Mouse (Mus musculus) urinary bladder, postnatal 4 days (tissue): ENCODE results near the gene Scn2a.

Experiments used
- DNase-seq, 2 experiments: peaks; one replicate each; pipeline ENCODE4 v3.0.0; 2021 to 2022; ENCODE audit warnings: low spot score in 2 of 2

Gene Scn2a

DNA sequence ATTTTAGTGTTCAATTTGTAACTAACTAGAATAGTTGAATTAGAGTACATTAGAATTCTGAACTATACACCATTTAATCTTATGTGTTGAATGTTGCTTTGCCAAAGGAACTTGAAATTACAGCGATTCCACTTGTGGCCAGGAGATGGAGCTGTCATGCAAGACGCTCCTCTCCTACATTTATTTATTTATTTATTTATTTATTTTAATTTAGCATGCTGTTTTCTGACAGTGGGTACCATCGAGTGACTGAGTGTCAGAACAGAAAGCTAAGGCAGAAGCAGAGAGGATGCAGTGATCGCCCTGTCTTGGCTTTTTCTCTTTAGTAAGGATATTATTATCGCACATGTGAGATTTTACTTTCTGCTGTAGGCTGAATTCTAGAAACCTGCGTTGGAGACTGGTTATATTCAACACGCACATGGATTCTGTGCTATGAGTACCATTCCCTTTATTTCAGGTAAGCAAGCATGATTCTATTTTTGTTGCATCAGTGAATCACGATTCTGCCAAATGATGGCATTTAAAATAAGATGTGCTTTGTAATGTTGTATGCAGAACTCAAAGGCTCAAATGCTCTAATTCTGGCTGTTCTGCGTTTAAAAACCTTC, at the start of gene Scn2a:
Gene Scn2a, plus strand, starts transcription at position 216 of the 611 bp plus-strand sequence.
- DNase-seq: no peak

- no peak for DNase-seq
These were observed 32.9 kb upstream of the Scn2a start for GRCm38 (mm10) chr2:65587679-65588078.

- DNase-seq: no peak
These were observed 12.8 kb upstream of the Scn2a start for GRCm38 (mm10) chr2:65607813-65608212.

DNA sequence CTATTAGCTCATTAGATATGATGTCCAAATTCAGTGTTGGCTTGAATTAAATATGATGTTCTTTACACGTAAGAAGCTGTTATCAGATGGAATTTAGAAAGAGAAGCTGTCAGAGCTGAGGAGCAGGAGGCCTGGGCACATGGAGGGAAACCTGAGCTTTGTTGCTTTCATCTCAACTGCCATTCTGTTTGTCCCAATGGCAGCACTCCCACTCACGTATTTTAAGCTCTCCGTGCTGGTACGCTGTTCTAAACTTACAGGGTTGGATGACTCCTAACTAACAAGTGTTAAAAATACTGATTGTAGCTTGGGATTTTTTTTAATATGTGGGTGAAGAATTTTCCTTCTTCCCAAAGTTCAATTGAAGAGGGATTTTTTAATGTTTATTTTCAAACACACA, 8.7 kb upstream of the Scn2a start:
- no peak for DNase-seq

- no peak for DNase-seq
These were observed 790 bp upstream of the Scn2a start for GRCm38 (mm10) chr2:65619781-65620180.

- DNase-seq: no peak
These were observed 683 bp downstream of the Scn2a start for GRCm38 (mm10) chr2:65621254-65621653.

GRCm38 (mm10) chr2:65621838-65622237, 1.3 kb downstream of the Scn2a start:
- DNase-seq: no peak

DNA sequence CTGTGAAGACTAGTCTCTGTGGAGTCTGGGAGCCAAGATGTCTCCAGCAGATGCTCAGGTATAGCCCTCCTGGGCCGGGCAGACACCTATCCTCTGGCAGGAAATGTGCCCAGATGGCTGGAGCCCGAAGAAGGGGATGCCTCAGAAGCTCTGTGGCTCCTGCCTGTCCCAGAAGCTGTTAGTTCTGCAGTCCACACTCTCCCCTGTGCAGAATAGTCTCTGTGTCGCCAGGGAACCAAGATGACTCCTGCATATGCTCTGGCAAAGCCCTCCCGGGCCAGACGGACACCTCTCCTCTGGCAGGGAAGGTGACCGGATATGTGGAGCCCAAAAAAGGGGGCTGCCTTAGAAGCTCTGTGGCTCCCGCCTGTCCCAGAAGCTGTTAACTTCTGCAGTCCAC, 32.1 kb downstream of the Scn2a start:
- DNase-seq: no peak

DNA sequence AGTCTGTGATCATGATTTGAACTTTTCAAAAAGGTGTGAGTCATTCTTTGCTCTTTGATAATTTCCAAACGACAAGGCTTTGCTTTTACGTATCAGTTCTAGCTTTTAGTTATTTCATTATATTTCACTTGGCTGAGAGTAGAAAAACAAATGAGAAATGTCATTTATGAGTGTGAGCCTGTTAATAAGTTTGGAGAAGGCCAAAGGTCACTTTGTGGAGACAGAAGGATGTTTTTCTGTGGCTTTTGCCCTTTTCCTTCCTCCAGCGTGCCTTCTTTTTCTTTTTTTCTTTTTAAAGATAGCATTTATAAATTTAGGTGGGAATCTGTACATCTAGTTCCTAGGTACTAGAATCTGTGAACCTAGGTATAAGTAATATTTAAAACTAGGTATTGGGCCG, 36.5 kb downstream of the Scn2a start:
- DNase-seq: no peak

DNA sequence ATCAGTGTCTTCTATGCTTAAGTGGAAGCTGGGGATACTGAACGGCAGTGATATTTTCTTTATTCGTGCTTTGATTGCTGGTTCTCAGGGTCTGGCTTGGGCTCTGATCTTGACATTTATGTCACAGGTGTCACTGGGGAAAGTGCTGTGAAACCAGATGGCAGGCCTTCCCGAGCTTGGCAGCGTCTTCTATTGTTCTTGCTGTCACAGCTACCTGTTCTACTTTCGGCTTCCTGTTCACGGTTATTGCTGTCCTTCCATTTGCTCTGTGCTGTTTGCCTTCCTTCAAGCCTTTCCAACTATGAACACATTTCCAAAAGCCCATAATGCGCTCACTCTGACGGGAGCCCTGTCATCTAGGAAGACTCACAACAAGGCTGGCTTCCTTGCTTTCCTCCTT, 37.9 kb downstream of the Scn2a start:
- DNase-seq: no peak

DNA sequence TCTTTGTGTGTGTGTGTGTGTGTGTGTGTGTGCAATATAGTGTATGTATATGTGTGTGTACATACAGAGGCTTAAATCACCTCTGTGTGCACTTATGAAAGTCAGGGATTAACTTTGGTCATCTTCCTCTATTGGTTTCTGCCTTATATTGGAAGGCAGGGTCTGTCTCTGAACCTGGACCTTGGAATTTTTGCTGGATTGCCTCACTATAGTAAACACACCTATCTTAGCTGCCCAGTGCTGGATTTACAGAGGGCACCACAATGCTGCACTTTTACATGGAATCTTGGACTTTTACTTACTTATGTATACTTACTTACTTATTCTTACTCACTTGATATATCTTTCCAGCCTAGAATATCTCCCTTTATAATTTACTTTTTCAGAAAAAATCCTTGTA, 43.3 kb downstream of the Scn2a start:
- no peak for DNase-seq

DNA sequence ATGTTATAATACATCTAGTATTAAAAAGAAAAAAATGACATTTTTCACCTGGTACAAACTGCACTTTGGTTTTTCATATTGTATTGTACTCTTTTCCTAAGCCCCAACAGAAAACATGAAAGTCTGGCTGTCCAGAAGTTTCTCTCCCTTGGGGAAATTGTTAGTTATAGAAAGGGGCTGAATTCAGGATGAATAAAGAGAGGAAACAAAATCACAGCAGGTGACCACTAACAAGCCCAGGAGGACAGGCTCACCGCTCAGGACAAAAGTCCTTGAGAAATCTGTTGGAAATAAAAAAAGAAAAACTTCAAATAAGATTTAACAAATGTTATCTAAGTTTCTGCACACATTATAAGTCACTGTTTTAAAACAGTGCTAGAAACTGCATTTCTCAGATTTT, 43.9 kb downstream of the Scn2a start:
- DNase-seq: no peak

DNA sequence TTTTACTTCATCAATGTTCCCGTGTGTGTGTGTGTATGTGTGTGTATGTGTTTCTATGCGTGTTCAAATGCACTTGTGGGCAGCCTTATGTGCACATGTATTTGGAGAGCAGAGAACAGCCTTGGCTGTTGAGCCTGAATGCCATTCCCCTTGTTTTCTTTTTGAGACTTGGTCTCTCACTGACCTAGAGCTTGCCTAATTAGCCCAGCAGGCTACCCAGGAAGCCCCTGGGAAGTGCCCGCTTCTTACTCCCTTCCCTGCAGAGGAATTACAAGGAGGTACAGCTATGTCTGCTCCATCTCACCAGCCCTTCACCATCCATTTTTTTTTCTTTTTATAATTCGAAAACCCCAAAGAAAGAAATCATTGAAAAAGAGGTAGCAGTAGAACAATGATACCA, 44.6 kb downstream of the Scn2a start:
- DNase-seq: no peak

DNA sequence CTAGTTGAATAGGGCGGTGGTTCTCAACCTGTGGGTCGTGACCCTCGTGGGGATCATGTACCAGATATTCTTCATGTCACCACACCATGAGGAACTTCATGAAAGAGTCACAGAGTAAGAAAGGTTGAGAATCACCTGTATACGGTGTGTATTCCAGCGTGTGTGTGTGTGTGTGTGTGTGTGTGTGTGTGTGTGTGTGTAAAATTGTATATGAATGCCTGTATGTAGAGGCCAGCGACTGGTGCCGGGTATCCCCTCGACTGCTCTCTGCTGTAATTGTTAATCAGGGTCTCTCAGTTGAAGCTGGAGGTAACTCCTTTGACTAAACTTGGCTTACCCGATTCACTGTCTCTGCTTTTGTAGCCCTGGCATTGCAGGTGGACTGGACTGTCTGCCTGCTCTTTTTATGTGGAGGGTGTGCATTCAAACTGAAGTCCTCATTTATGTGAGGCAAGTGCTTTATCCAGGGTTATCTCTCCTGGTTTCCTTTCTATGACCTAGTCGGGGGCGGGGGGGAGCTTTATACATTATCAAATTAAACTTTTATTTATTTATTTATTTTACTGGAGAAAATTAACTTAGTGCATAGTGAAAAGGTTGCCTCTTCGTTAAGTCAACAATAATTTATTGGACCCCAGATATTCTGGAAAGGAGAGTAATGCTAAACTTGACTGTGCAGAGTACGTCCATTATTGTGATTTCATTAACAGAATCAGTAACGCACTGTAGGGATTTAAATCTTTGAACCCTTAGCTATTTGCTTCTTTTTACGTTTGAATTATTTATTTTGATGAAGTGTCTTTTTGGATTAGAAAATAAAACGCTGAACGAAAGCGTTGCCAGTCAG, 47.2 kb downstream of the Scn2a start:
- DNase-seq: no peak

GRCm38 (mm10) chr2:65668437-65669135, 48.0 kb downstream of the Scn2a start:
- peak; percentile 52 to 61 for DNase-seq

DNA sequence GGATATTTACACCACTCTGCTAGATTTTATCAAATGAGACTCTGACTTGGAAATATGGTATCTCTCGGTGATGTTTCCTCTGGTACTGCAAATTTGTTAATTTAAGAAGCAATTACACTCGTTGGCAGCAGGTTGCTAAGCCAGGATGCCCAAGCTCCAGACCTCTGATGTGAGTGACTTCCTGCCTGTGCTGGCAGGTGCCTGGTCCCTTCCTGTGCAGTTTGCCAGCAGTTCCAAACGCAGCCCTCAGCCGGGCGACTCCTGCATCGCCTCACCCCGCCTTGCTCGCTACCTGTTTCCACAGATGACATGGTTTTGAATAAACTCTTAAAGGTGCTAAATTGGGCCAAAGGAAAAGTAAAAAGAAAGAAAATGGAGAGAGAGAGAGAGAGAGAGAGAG, 49.0 kb downstream of the Scn2a start:
- no peak for DNase-seq

DNA sequence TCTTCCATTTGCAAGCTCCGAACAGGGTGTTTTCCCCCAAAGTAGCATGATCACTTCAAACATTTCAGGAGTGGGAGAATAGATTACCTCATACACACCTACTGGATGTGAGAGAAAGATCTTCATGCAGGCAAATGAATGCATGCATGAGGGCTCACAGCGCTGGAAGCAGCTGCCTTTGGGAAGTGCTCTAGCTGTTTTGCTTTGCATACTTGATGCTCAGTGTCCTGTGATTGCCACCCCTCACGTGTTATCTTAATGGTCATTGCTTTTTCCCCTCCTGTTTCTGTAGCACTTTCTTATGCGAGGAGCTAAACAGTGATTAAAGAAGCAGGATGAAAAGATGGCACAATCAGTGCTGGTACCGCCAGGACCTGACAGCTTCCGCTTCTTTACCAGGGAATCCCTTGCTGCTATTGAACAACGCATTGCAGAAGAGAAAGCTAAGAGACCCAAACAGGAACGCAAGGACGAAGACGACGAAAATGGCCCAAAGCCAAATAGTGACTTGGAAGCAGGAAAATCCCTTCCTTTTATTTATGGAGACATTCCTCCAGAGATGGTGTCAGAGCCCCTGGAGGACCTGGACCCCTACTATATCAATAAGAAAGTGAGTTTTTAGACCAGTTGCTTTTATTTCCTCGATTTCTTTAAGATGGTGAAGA, 49.7 kb downstream of the Scn2a start:
- DNase-seq: no peak

- no peak for DNase-seq
These were observed 59.0 kb downstream of the Scn2a start for GRCm38 (mm10) chr2:65679621-65680020.

GRCm38 (mm10) chr2:65685151-65685550, 64.6 kb downstream of the Scn2a start:
- no peak for DNase-seq

DNA sequence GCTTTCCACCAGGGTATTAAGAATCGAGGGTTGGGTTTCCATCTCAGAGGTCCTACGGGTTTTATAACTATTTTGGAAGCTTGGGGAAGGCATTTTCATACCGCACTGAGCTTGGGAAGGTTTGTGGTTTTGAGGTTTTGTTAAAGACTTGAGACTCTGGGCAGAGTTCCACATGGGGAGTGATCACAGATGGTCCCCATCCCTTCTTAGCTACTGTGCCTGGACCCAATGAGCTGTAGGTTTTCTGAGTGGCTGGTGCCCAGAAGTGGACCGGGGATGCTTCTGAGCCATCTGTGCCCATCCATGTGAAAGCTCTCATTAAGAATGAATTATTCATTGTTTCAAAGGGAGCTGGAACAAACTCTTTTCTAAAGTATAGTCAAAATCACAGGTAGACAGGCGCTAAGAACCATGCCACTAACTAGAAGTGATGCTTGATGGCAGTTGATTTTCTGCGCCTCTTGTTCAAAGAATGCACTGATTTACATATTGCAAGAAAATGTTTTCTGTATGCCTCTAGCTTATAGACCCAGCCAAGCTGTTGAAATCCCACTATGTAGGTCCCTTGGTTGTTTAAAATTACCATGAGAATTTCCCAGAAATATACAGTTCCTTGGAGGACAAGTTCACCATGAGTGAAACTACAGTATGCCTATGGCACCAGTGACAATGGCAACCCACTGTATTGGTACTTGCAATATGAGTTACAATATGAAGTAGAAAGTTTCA, 70.0 kb downstream of the Scn2a start:
- no peak for DNase-seq

DNA sequence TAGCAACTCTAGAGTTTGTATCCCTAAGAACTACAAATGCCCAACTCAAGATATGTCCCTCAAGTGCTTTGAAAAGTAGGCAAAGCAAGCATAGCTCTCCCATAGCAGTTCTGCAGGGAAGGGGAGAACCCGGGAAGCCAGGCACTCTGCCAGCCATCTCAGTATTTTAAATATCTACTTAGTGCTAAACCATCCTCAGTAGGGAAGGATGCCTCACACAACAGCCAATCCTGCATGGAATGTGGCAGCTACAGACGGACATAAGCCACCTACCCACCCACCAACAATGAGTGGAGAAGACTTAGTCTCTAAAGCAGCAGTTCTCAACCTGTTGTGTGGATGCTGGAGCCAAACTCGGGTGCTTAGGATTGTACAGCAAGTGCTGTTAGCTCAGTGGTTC, 73.9 kb downstream of the Scn2a start:
- DNase-seq: no peak

DNA sequence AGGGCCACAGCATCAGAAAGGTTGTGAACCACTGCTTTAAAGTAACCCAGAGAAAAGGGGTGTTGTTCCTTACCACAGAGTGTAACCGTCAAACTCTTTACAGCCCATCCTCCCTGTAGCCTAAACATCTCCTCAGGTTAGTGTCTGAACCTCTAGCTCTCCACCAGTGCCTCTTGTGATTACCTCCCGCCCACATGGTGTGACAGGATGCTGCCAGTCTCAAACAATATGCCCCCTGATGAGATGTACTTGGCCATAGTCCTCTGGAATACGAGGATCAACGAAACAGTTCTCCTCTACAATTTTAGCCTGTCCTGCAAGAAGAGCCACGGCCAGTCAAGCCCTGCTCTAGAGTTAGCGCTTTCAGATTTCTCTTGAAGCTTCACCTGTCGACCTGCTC, 74.5 kb downstream of the Scn2a start:
- DNase-seq: no peak
